Mouse (Mus musculus) hindbrain, embryonic 11.5 days (tissue): ENCODE measurements around the gene Ryr1. TPM values are rescaled to one million over a fixed set of nuclear protein-coding genes. Genes with fewer than 3 reads are reported as not detected.

ENCODE experiments used
- ATAC-seq: fragments of 200-750 bp; cut with Nextera tagmentation; 2 replicates; pipeline ENCODE4 v1.8.0; 2017; ENCODE audit warnings: mild to moderate bottlenecking, moderate TSS enrichment, moderate library complexity; ENCODE audit not compliant: low FRiP score
- DNase-seq: peaks from one replicate; pipeline ENCODE4 v3.0.0-alpha.2; 2015; ENCODE audit warnings: low spot score
- H3K27ac ChIP-seq: fragments of 300-500 bp; sonication (generic); 2 replicates; pipeline ENCODE4 v1.5.1; 2014; ENCODE audit warnings: mild to moderate bottlenecking, low read depth, low read length
- H3K27me3 ChIP-seq: fragments of 300-500 bp; sonication (generic); 2 replicates; pipeline ENCODE4 v1.6.1; 2014; ENCODE audit warnings: mild to moderate bottlenecking, low read length, moderate library complexity, mixed read lengths; ENCODE audit not compliant: control insufficient read depth, insufficient read depth
- H3K36me3 ChIP-seq: fragments of 300-500 bp; sonication (generic); 2 replicates; pipeline ENCODE4 v1.6.1; 2014; ENCODE audit warnings: mild to moderate bottlenecking, low read length, moderate library complexity, mixed read lengths; ENCODE audit not compliant: control insufficient read depth, insufficient read depth
- H3K4me1 ChIP-seq: fragments of 300-500 bp; sonication (generic); replicated peaks from 2 replicates; pipeline ENCODE4 v1.6.1; 2014; ENCODE audit warnings: low read length, mixed read lengths; ENCODE audit not compliant: control insufficient read depth, insufficient read depth
- H3K4me2 ChIP-seq: fragments of 300-500 bp; sonication (generic); replicated peaks from 2 replicates; pipeline ENCODE4 v1.6.1; 2014; ENCODE audit warnings: mild to moderate bottlenecking, low read depth, low read length
- H3K4me3 ChIP-seq: fragments of 300-500 bp; sonication (generic); 2 replicates; pipeline ENCODE4 v1.5.1; 2014; ENCODE audit warnings: low read depth, low read length
- H3K9ac ChIP-seq: fragments of 300-500 bp; sonication (generic); 2 replicates; pipeline ENCODE4 v1.6.1; 2014; ENCODE audit warnings: low read depth, low read length
- H3K9me3 ChIP-seq: fragments of 300-500 bp; sonication (generic); 2 replicates; pipeline ENCODE4 v1.6.1; 2016; ENCODE audit warnings: low read length; ENCODE audit not compliant: control insufficient read depth
- WGBS: fragments of 180-500 bp; shearing (Covaris S2); extraction: QIAGEN DNeasy Blood & Tissue Kit; methylation state at CpG from one replicate; pipeline ENCODE4 v1.1.7; 2014; 5-methylcytosine and 5-hydroxymethylcytosine counted together
- microRNA counts: library from miRNA; unstranded; fragments of <30 nt; microRNA quantifications from one replicate; lab custom pipeline; 2015
- polyA plus RNA-seq: library from polyadenylated mRNA; unstranded; fragments of >200 nt; fragmentation: Nextera tagmentation; extraction: Ambion mirVana; gene quantifications from 2 replicates; pipeline ENCODE4 v1.2.1, GENCODE M21; 2014

Ryr1 gene
- polyA plus RNA-seq, 1 experiment from 2014 or later = 1.1 TPM

DNA sequence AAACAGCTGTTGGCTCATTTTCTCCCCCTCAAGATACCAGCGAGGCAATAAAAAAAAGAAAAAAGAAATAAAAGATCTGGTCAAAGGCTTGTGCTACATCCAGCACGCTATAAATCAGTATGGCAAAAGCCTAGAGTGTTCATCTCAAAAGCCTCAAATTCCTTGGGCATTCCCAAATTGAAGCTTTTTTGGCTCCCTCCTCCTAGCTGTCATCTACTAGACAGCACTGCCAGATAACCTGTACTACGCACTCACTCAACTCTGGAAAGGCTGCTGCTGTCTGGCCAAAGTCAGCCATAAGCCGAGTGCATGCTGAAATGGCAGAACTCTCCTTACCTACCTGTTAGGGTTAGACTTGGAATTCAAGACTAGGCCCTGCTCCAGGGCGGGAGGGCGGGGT, 167.7 kb downstream of the Ryr1 start:
- H3K9me3 ChIP-seq = no peaks in the 10 kb centered on the region
- no peak overlapping the region for H3K4me2 ChIP-seq
- H3K27me3 ChIP-seq = no peaks in the 10 kb centered on the region
- H3K36me3 ChIP-seq = no peaks in the 10 kb centered on the region
- H3K4me3 ChIP-seq = no peak overlapping the region
- no peak overlapping the region for H3K27ac ChIP-seq
- no peak for ATAC-seq
- no peak for DNase-seq
- H3K4me1 ChIP-seq = peaks cover 14% of the 10 kb centered on the region
- WGBS = 85% methylated on average over 6 of the region's 6 CpGs
- no peak overlapping the region for H3K9ac ChIP-seq

DNA sequence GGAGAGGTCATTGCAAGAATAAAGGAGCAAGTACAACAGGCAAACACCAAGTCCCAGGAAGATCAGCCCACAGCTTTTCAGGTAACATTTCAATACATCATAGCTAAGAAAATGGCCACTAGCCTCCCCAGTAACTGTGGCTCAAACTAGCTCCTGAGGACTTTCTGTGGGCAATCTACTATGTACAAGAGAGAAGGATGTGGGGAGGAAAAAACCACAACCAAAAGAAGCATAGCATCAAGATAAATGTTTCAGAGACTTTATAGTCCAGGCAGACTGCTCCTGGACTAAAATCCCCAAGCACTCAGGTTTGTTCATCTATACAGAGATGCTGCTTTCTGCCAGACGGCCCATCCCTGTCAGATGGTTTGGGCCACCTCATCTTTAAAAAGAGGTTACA, 168.7 kb downstream of the Ryr1 start:
- H3K27me3 ChIP-seq = no peaks in the 10 kb centered on the region
- no peaks in the 10 kb centered on the region for H3K36me3 ChIP-seq
- no peak overlapping the region for H3K4me3 ChIP-seq
- ATAC-seq (no peak), DNase-seq (no peak)
- 74% methylated on average over 1 of the region's 1 CpGs for WGBS
- H3K4me2 ChIP-seq = no peak overlapping the region
- H3K9me3 ChIP-seq = no peaks in the 10 kb centered on the region
- no peak overlapping the region for H3K9ac ChIP-seq
- peaks cover 14% of the 10 kb centered on the region for H3K4me1 ChIP-seq
- H3K27ac ChIP-seq = no peak overlapping the region

DNA sequence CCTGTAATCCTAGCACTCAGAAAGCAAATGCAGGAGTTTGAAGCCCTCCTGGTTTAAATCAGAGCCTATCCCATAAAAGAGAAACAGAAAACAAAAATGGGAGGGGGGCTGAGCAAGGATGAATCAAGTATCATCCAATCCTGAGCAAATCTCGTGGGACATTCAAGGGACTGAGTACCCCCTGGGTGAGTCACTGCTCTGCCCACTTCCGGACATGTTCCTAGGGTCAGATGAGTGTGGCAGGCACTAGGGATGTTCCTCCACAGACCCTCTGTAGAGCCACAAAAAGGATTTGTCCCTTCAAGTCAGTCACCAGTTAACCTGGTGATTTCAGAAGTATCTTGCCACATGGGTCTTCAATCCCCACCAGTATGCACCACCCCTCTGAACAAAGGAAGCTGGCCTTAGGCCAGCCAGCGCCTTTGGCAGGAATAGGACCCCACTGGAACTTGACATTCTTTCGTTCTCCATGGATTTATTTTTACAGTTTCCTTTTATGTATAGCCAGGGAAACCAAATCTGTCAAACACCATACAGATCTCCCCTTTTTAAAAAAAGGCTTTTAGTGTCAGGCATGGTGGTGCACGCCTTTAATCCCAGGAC, 169.6 kb downstream of the Ryr1 start:
- no peak for DNase-seq

DNA sequence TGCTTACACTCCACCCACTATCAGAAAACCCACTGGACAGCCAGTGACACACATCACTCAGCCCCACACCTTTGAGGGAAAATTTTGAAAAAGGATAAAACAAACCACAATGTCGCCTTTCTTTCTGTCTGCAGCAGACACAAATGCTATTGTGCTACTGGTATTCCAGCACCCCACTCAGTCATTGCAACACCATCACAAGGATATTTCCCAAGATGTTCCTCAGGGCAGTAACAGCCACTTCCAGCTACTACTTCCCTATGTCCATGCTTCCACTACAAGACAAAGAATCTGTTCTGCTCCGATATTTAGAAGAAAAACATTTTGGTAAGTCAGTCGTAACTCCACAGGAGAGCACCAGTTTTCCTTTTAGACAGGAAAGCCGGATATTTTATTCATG, 170.2 kb downstream of the Ryr1 start:
- no peaks in the 10 kb centered on the region for H3K36me3 ChIP-seq
- peaks cover 5% of the 10 kb centered on the region; the same call in 1 of the 2 replicates for H3K4me1 ChIP-seq
- H3K4me2 ChIP-seq = no peak overlapping the region
- H3K27me3 ChIP-seq = no peaks in the 10 kb centered on the region
- no peaks in the 10 kb centered on the region for H3K9me3 ChIP-seq
- H3K9ac ChIP-seq = no peak overlapping the region
- H3K27ac ChIP-seq = no peak overlapping the region
- H3K4me3 ChIP-seq = no peak overlapping the region
- DNase-seq (no peak), ATAC-seq (no peak)
- 71% methylated on average over 4 of the region's 4 CpGs for WGBS

More for the DNA sequence above, 169.6 kb downstream of the Ryr1 start:
- peaks cover 8% of the 10 kb centered on the region for H3K4me1 ChIP-seq
- H3K9me3 ChIP-seq = no peaks in the 10 kb centered on the region
- no peak for ATAC-seq
- no peaks in the 10 kb centered on the region for H3K36me3 ChIP-seq
- H3K27me3 ChIP-seq = no peaks in the 10 kb centered on the region
- H3K27ac ChIP-seq = no peak overlapping the region
- no peak overlapping the region for H3K4me3 ChIP-seq
- WGBS = 72% methylated on average over 5 of the region's 5 CpGs
- no peak overlapping the region for H3K9ac ChIP-seq
- no peak overlapping the region for H3K4me2 ChIP-seq

DNA sequence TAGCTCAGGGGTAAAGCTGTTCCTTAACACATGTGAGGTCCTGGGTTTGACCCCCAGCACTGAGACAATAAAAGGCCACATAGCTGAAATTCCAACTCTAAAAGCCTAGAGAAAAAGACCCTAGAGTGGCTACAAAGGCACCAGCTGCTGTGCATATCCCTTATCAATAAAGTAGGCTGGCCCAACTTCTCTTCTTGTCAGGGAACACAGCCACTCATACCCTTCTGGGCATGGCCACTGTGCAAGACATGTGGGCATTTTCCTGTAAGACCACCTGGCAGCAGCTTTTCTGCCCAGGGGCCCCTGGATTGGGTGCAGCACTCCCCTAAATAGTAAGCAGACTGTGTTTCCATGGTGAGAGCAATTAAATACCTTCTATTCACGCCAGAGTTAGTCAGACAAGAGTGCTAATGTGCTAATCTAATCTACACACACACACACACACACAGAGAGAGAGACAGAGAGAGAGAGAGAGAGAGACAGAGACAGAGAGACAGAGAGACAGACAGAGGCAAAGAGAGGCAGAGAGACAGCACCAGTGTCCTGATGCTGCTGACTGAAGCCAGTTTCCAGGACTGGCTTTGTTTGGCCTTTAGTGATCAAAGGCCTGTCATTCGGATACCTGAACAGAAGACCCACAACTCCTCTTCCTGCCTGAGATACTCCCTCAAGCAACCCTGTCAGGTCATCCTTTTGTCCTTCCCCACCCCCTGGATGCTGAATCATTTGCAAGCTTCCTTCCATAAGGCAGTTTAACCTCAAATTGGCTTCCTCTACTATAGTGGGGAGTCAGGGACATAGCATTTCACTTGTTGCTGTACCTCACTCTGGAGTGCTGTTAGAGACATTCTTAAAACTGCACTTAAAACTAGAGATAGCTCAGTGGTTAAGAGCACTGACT, 171.3 kb downstream of the Ryr1 start:
- H3K4me1 ChIP-seq = peaks cover 5% of the 10 kb centered on the region
- no peak overlapping the region for H3K4me2 ChIP-seq
- H3K4me3 ChIP-seq = no peak overlapping the region
- H3K9me3 ChIP-seq = no peaks in the 10 kb centered on the region
- no peak overlapping the region for H3K9ac ChIP-seq
- ATAC-seq = peak; percentile 65
- DNase-seq = peak; percentile 37
- WGBS = 5% methylated on average over 2 of the region's 2 CpGs
- no peaks in the 10 kb centered on the region for H3K36me3 ChIP-seq
- no peaks in the 10 kb centered on the region for H3K27me3 ChIP-seq
- peak overlapping the region; percentile 12; the same call in 1 of the 2 replicates for H3K27ac ChIP-seq

MicroRNAs within 50 kb of the gene (microRNA counts, 519-probe panel; counts per million panel counts)
- not detected for microRNA mmu-miR-1963 (lab: Ali Mortazavi, UCI)

Other genes starting within 250 kb of the Ryr1 start
- 0.21 and 0.29 TPM in 2 replicates for gene Capn12, start 243.8 kb downstream of the Ryr1 start, polyA plus RNA-seq
- gene Actn4, start 162.8 kb downstream of the Ryr1 start, polyA plus RNA-seq = 134 and 157 TPM in 2 replicates
- gene Eif3k, start 143.3 kb downstream of the Ryr1 start, polyA plus RNA-seq = 389 and 409 TPM in 2 replicates
- 4.3 and 5.0 TPM in 2 replicates for gene Map4k1, start 143.1 kb downstream of the Ryr1 start, polyA plus RNA-seq
- 0.28 and 0.52 TPM in 2 replicates for gene Rasgrp4, start 9.7 kb upstream of the Ryr1 start, polyA plus RNA-seq
- gene Fam98c, start 31.1 kb upstream of the Ryr1 start, polyA plus RNA-seq = 14.8 and 16.5 TPM in 2 replicates
- gene Ggn, start 45.0 kb upstream of the Ryr1 start, polyA plus RNA-seq = 0.45 and 0.69 TPM in 2 replicates
- gene Spred3, start 45.2 kb upstream of the Ryr1 start, polyA plus RNA-seq = 4.6 and 6.5 TPM in 2 replicates
- gene Psmd8, start 55.5 kb upstream of the Ryr1 start, polyA plus RNA-seq = 338 and 343 TPM in 2 replicates
- gene Catsperg1, start 88.9 kb upstream of the Ryr1 start, polyA plus RNA-seq = 0.51 and 0.59 TPM in 2 replicates
- 0.32 TPM in 2 replicates for gene Kcnk6, start 107.3 kb upstream of the Ryr1 start, polyA plus RNA-seq
- 88.4 and 91.8 TPM in 2 replicates for gene Yif1b, start 113.2 kb upstream of the Ryr1 start, polyA plus RNA-seq
- 2.5 and 2.7 TPM in 2 replicates for gene 2200002D01Rik, start 123.3 kb upstream of the Ryr1 start, polyA plus RNA-seq
- 37.5 and 43.4 TPM in 2 replicates for gene Spint2, start 156.7 kb upstream of the Ryr1 start, polyA plus RNA-seq
- 33.9 and 37.0 TPM in 2 replicates for gene Ppp1r14a, start 164.1 kb upstream of the Ryr1 start, polyA plus RNA-seq
- 60.9 and 73.6 TPM in 2 replicates for gene Dpf1, start 178.8 kb upstream of the Ryr1 start, polyA plus RNA-seq